ENCODE assay signal across 27 mouse cellular contexts in the genomic region with DNA sequence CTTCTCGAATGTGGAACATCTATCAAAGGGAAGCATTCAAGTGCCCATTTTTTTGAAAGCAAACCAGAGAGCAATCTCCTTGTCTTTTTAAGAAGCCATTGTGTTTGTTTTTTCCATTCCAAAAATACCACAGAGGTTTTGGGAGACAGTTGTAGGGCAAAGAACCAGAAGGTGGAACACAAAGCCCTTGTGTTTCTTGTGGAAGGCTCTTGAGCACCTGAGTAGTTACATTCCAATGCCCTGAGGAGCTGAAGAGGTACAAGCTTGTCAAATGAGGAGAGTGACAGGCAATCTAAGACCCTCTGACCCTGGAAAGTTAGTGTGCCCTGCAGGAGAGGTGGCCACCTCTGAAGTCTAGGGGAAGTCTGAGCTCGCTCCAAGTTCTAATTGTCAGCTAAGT. TPM values are rescaled to one million over a fixed set of nuclear protein-coding genes. Genes with fewer than 3 reads are reported as not detected.
DNase-seq lines count a peak whose midpoint lies in the region; ATAC-seq and TF ChIP-seq lines count a peak whose summit lies in the region.
"Had no signal": no experiment of that assay in that cellular context is flagged by ENCODE, and none has a peak within 500 bp of the region (broad histone marks: within the 10 kb centered on the region; RNA-seq: fewer than 3 reads in every experiment).

No protein-coding gene starts in this region.

- peaks cover 39% of the 10 kb centered on the region for H3K4me1 ChIP-seq in heart, embryonic 12.5 days (replicated peaks)
- peaks cover 28% of the 10 kb centered on the region for H3K4me1 ChIP-seq in heart, postnatal 0 days (ENCODE audit: control insufficient read depth, insufficient read depth)
- peaks cover 27% of the 10 kb centered on the region for H3K4me1 ChIP-seq in lung, embryonic 16.5 days (replicated peaks; ENCODE audit: control insufficient read depth, insufficient read depth, low read length)
- H3K4me1 ChIP-seq: liver, embryonic 12.5 days; megakaryocyte, embryonic 14.5 days; midbrain, embryonic 13.5 days had no signal

- no peak overlapping the region for H3K4me3 ChIP-seq in heart, embryonic 12.5 days
- no peak overlapping the region for H3K4me3 ChIP-seq in heart, postnatal 0 days (ENCODE audit: low read depth, low read length)
- no peak overlapping the region for H3K4me3 ChIP-seq in lung, embryonic 16.5 days (ENCODE audit: low read length)
- H3K4me3 ChIP-seq: erythroblast, embryonic 14.5 days; hindbrain, embryonic 15.5 days; limb, embryonic 12.5 days; liver, embryonic 12.5 days; megakaryocyte, embryonic 14.5 days; midbrain, embryonic 13.5 days had no signal

- 0 out of 2 replicates have a peak, but pooled peaks cover under 1% of the 10 kb centered on the region for H3K9me3 ChIP-seq in heart, embryonic 12.5 days (replicated peaks)
- H3K9me3 ChIP-seq in heart, postnatal 0 days (replicated peaks; ENCODE audit: control insufficient read depth, low read length): no peaks in the 10 kb centered on the region
- H3K9me3 ChIP-seq in lung, embryonic 16.5 days (ENCODE audit: control insufficient read depth, low read length): no peaks in the 10 kb centered on the region
- H3K9me3 ChIP-seq: hindbrain, embryonic 15.5 days; limb, embryonic 12.5 days; liver, embryonic 12.5 days; midbrain, embryonic 13.5 days had no signal

- H3K36me3 ChIP-seq in heart, embryonic 12.5 days: no peaks in the 10 kb centered on the region
- H3K36me3 ChIP-seq in heart, postnatal 0 days (replicated peaks; ENCODE audit: control insufficient read depth, insufficient read depth, low read length): no peaks in the 10 kb centered on the region
- H3K36me3 ChIP-seq in lung, embryonic 16.5 days (ENCODE audit: control insufficient read depth, insufficient read depth, low read length): no peaks in the 10 kb centered on the region
- H3K36me3 ChIP-seq: hindbrain, embryonic 15.5 days; limb, embryonic 12.5 days; liver, embryonic 12.5 days; midbrain, embryonic 13.5 days had no signal

- no peak for TF ChIP-seq EP300 in heart, postnatal 0 days (IDR thresholded peaks at IDR 0.05; ENCODE audit: low read depth)

- DNase-seq in heart, adult 9 months (ENCODE audit: low spot score in 2 of 2): no peak
- DNase-seq in heart, postnatal 0 days (ENCODE audit: low spot score): no peak
- DNase-seq in heart, postnatal 25 days (ENCODE audit: low spot score): no peak
- DNase-seq in Muller cell, postnatal 12 days (ENCODE audit: inconsistent ontology term): peak; percentile 36
- no peak for DNase-seq in liver
- DNase-seq in kidney, postnatal 25 days: no peak
- DNase-seq: adrenal gland, adult 2 months; adrenal gland, postnatal 36 days; cerebellum, adult 2 months; cerebellum, postnatal 14 days; kidney, adult 11 months; kidney, postnatal 14 days; liver, postnatal 0 days; thymus, adult 2 months; thymus, postnatal 36 days had no signal

- intact Hi-C loops in heart, postnatal 25 days (cut with DNase I): no loop called here

- peak overlapping the region; percentile 81 for H3K27ac ChIP-seq in heart, embryonic 12.5 days (ENCODE audit: poor library complexity, severe bottlenecking)
- H3K27ac ChIP-seq in heart, postnatal 0 days (ENCODE audit: low read depth): peak overlapping the region; percentile 82
- peak overlapping the region; percentile 61 for H3K27ac ChIP-seq in lung, embryonic 16.5 days (ENCODE audit: low read length)
- H3K27ac ChIP-seq: hindbrain, embryonic 15.5 days; limb, embryonic 12.5 days; liver, embryonic 12.5 days; midbrain, embryonic 13.5 days had no signal

- no peaks in the 10 kb centered on the region for H3K27me3 ChIP-seq in heart, embryonic 12.5 days (replicated peaks)
- no peaks in the 10 kb centered on the region for H3K27me3 ChIP-seq in heart, postnatal 0 days (ENCODE audit: control insufficient read depth, insufficient read depth, low read length)
- no peaks in the 10 kb centered on the region for H3K27me3 ChIP-seq in lung, embryonic 16.5 days (ENCODE audit: control insufficient read depth, insufficient read depth, low read depth, low read length)
- H3K27me3 ChIP-seq: hindbrain, embryonic 15.5 days; limb, embryonic 12.5 days; liver, embryonic 12.5 days; midbrain, embryonic 13.5 days had no signal

- no peak overlapping the region for H3K9ac ChIP-seq in heart, embryonic 12.5 days
- no peak overlapping the region for H3K9ac ChIP-seq in heart, postnatal 0 days (replicated peaks; ENCODE audit: low read depth, low read length)
- H3K9ac ChIP-seq in lung, embryonic 16.5 days (ENCODE audit: low read length): no peak overlapping the region
- H3K9ac ChIP-seq: hindbrain, embryonic 15.5 days; limb, embryonic 12.5 days; liver, embryonic 12.5 days; liver, postnatal 0 days; midbrain, embryonic 13.5 days had no signal

- no peak for TF ChIP-seq CTCF in heart, postnatal 0 days (IDR thresholded peaks at IDR 0.05; ENCODE audit: low read depth)

- H3K4me2 ChIP-seq in heart, embryonic 12.5 days: no peak overlapping the region
- H3K4me2 ChIP-seq in heart, postnatal 0 days (ENCODE audit: low read depth, low read length): no peak overlapping the region
- H3K4me2 ChIP-seq in lung, embryonic 16.5 days (ENCODE audit: low read depth, low read length): no peak overlapping the region
- H3K4me2 ChIP-seq: hindbrain, embryonic 15.5 days; limb, embryonic 12.5 days; liver, embryonic 12.5 days; midbrain, embryonic 13.5 days had no signal

- no peak for ATAC-seq in heart, embryonic 12.5 days (ENCODE audit: insufficient number of reproducible peaks, low FRiP score)
- no peak for ATAC-seq in heart, postnatal 0 days (ENCODE audit: insufficient read depth, low read depth)
- ATAC-seq in lung, embryonic 16.5 days (ENCODE audit: low read depth): 0 out of 2 replicates have a peak, but pooled peaks have one; percentile 20
- ATAC-seq: activated CD4-positive, CD25-positive, alpha-beta regulatory T cell, adult 4 months; CD4-positive, CD25-positive, alpha-beta regulatory T cell, adult 4 months; forebrain, embryonic 16.5 days; inflammation-experienced regulatory T-cells, adult 6 months; liver, embryonic 12.5 days; liver, postnatal 0 days; midbrain, embryonic 13.5 days had no signal

- 50% methylated on average over 2 of the region's 2 CpGs for WGBS in heart, embryonic 12.5 days
- 51% methylated on average over 2 of the region's 2 CpGs for WGBS in heart, postnatal 0 days
- 41% methylated on average over 2 of the region's 2 CpGs for WGBS in lung, embryonic 16.5 days

RNA-seq across cellular contexts. Expression of a gene that starts 19.7 kb away (rescaled TPM):
- 4.6 and 4.8 TPM in 2 replicates for polyA plus RNA-seq in heart, embryonic 12.5 days (2016; fragmentation: Nextera tagmentation; extraction: Ambion mirVana)
- total RNA-seq in heart, postnatal 0 days (2014; rRNA removed; ENCODE audit: low replicate concordance): 98.9 and 100 TPM in 2 replicates
- 7.7 and 8.3 TPM in 2 replicates for polyA plus RNA-seq in heart, postnatal 0 days (2015; fragmentation: Nextera tagmentation; extraction: Ambion mirVana)
- total RNA-seq in heart, postnatal 25 days (2021): 10 to 100 TPM; 49.6 to 53.1 TPM
- 1.6 and 1.9 TPM in 2 replicates for polyA plus RNA-seq in lung, embryonic 16.5 days (2015; fragmentation: Nextera tagmentation; extraction: Ambion mirVana)
- polyA plus RNA-seq: activated CD4-positive, CD25-positive, alpha-beta regulatory T cell, adult 4 months; CD4-positive, CD25-positive, alpha-beta regulatory T cell, adult 4 months; erythroblast, embryonic 14.5 days; inflammation-experienced regulatory T-cells, adult 6 months had no signal
